Mouse (Mus musculus) midbrain, embryonic 12.5 days (tissue): ENCODE measurements at regions not wholly inside any gene's neighbourhood (a gene's known extent, or its start where the extent isn't known, plus 50 kb on each side); places are given as distances from the start of the nearest gene placed in this dataset.

Experiments used
- ATAC-seq: fragments of 200-750 bp; cut with Nextera tagmentation; 2 replicates; pipeline ENCODE4 v1.8.0; 2017; ENCODE audit warnings: low read depth, moderate TSS enrichment, moderate library complexity; ENCODE audit not compliant: low FRiP score
- H3K27ac ChIP-seq: fragments of 300-500 bp; sonication (generic); replicated peaks from 2 replicates; pipeline ENCODE4 v1.5.1; 2016; ENCODE audit warnings: mild to moderate bottlenecking
- H3K27me3 ChIP-seq: fragments of 300-500 bp; sonication (generic); 2 replicates; pipeline ENCODE4 v1.6.1; 2016; ENCODE audit warnings: mild to moderate bottlenecking
- H3K36me3 ChIP-seq: fragments of 300-500 bp; sonication (generic); 2 replicates; pipeline ENCODE4 v1.6.1; 2016
- H3K4me1 ChIP-seq: fragments of 300-500 bp; sonication (generic); 2 replicates; pipeline ENCODE4 v1.6.1; 2016
- H3K4me2 ChIP-seq: fragments of 300-500 bp; sonication (generic); replicated peaks from 2 replicates; pipeline ENCODE4 v1.6.1; 2016; ENCODE audit warnings: mild to moderate bottlenecking, moderate library complexity
- H3K4me3 ChIP-seq: fragments of 300-500 bp; sonication (generic); 2 replicates; pipeline ENCODE4 v1.5.1; 2016; ENCODE audit warnings: mild to moderate bottlenecking
- H3K9ac ChIP-seq: fragments of 300-500 bp; sonication (generic); replicated peaks from 2 replicates; pipeline ENCODE4 v1.6.1; 2016; ENCODE audit warnings: mild to moderate bottlenecking, moderate library complexity
- H3K9me3 ChIP-seq: fragments of 300-500 bp; sonication (generic); 2 replicates; pipeline ENCODE4 v1.6.1; 2016; ENCODE audit warnings: mild to moderate bottlenecking
- WGBS: fragments of 180-500 bp; shearing (Covaris S2); methylation state at CpG from one replicate; pipeline ENCODE4 v1.1.7; 2016; 5-methylcytosine and 5-hydroxymethylcytosine counted together

DNA sequence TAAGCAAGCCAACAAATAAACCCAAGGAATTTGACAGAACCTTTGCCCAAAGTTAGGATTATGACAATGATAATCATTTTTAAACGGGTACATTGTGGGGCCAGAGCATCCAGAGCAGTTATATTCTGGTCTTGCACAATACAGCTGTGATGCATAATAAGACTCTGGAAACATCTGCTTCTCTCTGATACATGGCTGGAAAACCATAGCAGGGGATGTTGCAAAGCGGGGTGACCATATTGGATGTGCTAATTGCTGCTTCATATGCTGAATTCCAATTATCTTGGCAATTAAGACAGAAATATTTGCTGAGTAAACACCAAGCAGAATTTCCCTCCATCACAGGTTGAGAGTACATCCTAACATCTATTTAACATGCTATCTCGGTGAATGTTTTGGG lies 70.5 kb upstream of the Csl start:
- Histone ChIP-seq H3K9me3 (no peaks in the 10 kb centered on the region), H3K36me3 (no peaks in the 10 kb centered on the region), H3K9ac (no peak overlapping the region), H3K4me3 (no peak overlapping the region), H3K4me1 (no peaks in the 10 kb centered on the region), H3K4me2 (no peak overlapping the region), H3K27me3 (no peaks in the 10 kb centered on the region), H3K27ac (no peak overlapping the region)
- WGBS: 89% methylated on average over 3 of the region's 3 CpGs
- ATAC-seq: no peak

DNA sequence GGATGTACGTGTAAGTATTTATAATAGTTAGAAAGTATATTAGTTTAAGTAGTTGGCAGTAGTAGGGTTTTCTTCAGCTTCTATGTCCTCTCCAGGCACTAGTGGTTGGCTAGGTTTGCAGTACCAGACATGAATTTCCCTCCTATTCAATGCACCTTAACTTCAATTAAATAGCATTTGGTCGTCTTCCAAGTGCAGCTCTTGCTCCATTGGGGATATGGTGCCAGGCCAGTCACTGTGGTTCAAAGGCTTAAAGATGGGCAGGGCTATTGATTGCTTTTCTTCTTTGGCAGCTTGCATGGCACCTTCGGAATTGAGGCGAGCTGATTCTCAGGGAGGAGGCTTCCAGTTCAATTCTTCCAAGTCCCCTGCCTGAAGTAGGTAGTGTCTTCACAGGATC lies 68.0 kb upstream of the Csl start:
- ATAC-seq: no peak
- H3K9ac ChIP-seq: no peak overlapping the region
- H3K27ac ChIP-seq: no peak overlapping the region
- no peak overlapping the region for H3K4me2 ChIP-seq
- WGBS: 85% methylated on average over 4 of the region's 4 CpGs
- no peaks in the 10 kb centered on the region for H3K27me3 ChIP-seq
- H3K4me3 ChIP-seq: no peak overlapping the region
- H3K4me1 ChIP-seq: no peaks in the 10 kb centered on the region
- no peaks in the 10 kb centered on the region for H3K36me3 ChIP-seq
- no peaks in the 10 kb centered on the region for H3K9me3 ChIP-seq

DNA sequence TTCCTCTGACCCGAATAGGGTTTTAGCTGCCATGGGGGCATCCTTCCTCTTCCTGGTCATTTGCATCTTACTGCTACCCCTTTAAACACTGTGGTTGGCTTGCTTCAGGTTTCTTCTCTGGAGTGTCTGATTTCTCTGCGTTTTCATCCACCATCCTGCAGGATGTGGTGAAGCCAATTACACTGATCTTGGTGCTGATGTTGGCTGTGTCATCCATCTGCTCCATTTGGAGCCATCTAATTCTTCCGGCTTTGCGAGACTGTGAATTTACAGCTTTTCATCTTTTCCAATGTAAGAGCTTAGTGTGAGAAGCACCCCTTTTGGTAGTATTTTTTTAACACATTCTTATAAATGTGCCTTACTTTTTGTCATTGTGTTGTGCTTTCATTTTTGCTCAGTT lies 66.4 kb upstream of the Csl start:
- no peak overlapping the region for H3K4me2 ChIP-seq
- no peaks in the 10 kb centered on the region for H3K9me3 ChIP-seq

DNA sequence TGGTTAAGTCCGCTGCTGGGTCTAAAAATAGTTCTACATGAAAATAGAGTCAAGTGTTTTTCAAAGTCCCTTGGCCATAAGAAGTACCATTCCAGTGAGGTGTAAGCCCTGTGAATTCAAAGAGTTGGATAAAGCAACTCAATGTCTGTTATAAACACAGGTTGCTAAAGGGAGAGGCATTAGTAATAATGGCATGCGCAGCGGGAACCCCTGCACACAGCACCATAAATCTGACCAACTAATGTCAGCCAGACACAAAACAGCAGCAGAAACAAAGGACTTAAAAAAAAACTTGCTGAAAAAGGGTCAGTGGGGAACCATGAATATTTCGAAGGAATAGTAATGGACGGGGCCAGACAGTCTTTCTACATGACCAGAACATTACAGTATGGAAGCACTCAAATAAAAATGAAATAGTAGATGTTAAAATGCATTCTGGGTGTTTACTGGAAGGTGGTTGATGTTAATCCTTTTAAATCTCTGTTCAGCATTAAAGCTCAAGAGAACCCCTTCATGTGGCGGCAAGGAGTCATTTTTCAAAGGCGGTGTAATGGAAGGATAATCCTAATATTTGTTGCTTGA lies 52.7 kb upstream of the Csl start:
- no peak overlapping the region for H3K9ac ChIP-seq
- 91% methylated on average over 7 of the region's 7 CpGs for WGBS
- no peaks in the 10 kb centered on the region for H3K36me3 ChIP-seq
- no peak overlapping the region for H3K27ac ChIP-seq
- no peaks in the 10 kb centered on the region for H3K4me1 ChIP-seq
- ATAC-seq: no peak
- H3K4me2 ChIP-seq: no peak overlapping the region
- H3K27me3 ChIP-seq: no peaks in the 10 kb centered on the region
- no peak overlapping the region for H3K4me3 ChIP-seq
- H3K9me3 ChIP-seq: no peaks in the 10 kb centered on the region

More for the DNA sequence above, 66.4 kb upstream of the Csl start:
- no peak overlapping the region for H3K4me3 ChIP-seq
- no peak overlapping the region for H3K9ac ChIP-seq
- ATAC-seq: no peak
- H3K4me1 ChIP-seq: no peaks in the 10 kb centered on the region
- H3K36me3 ChIP-seq: no peaks in the 10 kb centered on the region
- H3K27me3 ChIP-seq: no peaks in the 10 kb centered on the region
- 83% methylated on average over 4 of the region's 4 CpGs for WGBS
- no peak overlapping the region for H3K27ac ChIP-seq

DNA sequence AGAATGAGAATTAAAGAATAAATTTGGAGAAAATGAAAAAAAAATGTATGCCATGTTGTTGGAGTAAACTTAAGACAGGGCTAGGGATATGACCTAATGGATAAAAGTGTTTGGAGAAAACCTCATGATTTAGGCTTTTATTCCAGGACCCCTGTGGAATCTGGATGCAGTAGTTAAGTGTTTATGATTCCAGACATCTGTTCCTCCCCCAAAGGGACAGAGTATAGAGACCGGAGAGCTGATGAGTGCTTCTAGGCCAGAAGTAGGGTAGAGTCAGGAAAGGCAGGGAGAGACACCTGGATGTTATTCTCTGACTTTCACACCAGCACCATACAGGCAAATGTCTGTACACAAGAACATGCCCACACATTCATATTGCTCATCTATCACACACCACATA lies 52.0 kb upstream of the Csl start:
- Histone ChIP-seq H3K36me3 (no peaks in the 10 kb centered on the region), H3K9me3 (no peaks in the 10 kb centered on the region), H3K27ac (no peak overlapping the region), H3K27me3 (no peaks in the 10 kb centered on the region), H3K4me3 (no peak overlapping the region), H3K9ac (no peak overlapping the region), H3K4me1 (no peaks in the 10 kb centered on the region), H3K4me2 (no peak overlapping the region)
- 100% methylated on average over 1 of the region's 1 CpGs for WGBS
- no peak for ATAC-seq
